Mouse (Mus musculus): ENCODE results near the gene 1700018G05Rik. TPM values are rescaled to one million over a fixed set of nuclear protein-coding genes. Genes with fewer than 3 reads are reported as not detected.
"Not testable (repeated sequence)": the region's sequence is repeated elsewhere in the genome, so short reads cannot be mapped to it uniquely, and the experiment has no call there.

1700018G05Rik gene
- total RNA-seq (2015; ENCODE audit: low replicate concordance): not detected in 2 replicates
- total RNA-seq (2017; ENCODE audit: low replicate concordance): not detected in 2 replicates

GRCm38 (mm10) chrX:102928072-102928471, at the start of gene 1700018G05Rik:
TSS of gene 1700018G05Rik (plus strand) at chrX:102928372.
- ATAC-seq (replicated peaks; ENCODE audit: low FRiP score, poor library complexity, severe bottlenecking): not testable (repeated sequence)

DNA sequence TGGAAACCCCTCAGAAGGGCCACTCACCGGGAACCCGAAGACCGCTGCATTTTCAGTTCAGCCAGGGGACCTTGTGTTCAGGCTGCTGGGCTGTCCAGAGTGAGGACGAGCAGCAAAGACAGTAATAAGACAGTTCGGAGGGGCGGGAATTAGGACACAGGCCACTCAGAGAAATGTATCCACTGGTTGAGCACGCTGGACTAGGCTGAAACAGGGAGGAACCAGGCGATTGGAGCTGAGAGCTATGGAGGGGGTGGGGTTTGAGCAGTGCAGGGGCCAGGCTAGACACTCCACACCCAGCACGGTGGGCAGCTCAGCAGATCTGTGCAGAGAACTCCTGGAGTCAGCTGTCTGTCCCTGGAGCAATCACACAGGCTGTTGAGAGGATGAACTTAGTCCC, 19.6 kb upstream of the 1700018G05Rik start, which contains the start of the genes Dmrtc1a and 1700011M02Rik:
Gene Dmrtc1a, minus strand, starts transcription at position 101 of the 400 bp plus-strand sequence.
Gene 1700011M02Rik, plus strand, starts transcription at position 319 of the 400 bp plus-strand sequence.
- not testable (repeated sequence) for ATAC-seq (replicated peaks; ENCODE audit: low FRiP score, poor library complexity, severe bottlenecking)

- not testable (repeated sequence) for ATAC-seq (replicated peaks; ENCODE audit: low FRiP score, poor library complexity, severe bottlenecking)
These were observed 13.3 kb upstream of the 1700018G05Rik start for GRCm38 (mm10) chrX:102914823-102915222.

GRCm38 (mm10) chrX:102926707-102927106, 1.5 kb upstream of the 1700018G05Rik start:
- not testable (repeated sequence) for ATAC-seq (replicated peaks; ENCODE audit: low FRiP score, poor library complexity, severe bottlenecking)

GRCm38 (mm10) chrX:102932992-102933570, 4.9 kb downstream of the 1700018G05Rik start:
- no peak for ATAC-seq (replicated peaks; ENCODE audit: low FRiP score, poor library complexity, severe bottlenecking)

DNA sequence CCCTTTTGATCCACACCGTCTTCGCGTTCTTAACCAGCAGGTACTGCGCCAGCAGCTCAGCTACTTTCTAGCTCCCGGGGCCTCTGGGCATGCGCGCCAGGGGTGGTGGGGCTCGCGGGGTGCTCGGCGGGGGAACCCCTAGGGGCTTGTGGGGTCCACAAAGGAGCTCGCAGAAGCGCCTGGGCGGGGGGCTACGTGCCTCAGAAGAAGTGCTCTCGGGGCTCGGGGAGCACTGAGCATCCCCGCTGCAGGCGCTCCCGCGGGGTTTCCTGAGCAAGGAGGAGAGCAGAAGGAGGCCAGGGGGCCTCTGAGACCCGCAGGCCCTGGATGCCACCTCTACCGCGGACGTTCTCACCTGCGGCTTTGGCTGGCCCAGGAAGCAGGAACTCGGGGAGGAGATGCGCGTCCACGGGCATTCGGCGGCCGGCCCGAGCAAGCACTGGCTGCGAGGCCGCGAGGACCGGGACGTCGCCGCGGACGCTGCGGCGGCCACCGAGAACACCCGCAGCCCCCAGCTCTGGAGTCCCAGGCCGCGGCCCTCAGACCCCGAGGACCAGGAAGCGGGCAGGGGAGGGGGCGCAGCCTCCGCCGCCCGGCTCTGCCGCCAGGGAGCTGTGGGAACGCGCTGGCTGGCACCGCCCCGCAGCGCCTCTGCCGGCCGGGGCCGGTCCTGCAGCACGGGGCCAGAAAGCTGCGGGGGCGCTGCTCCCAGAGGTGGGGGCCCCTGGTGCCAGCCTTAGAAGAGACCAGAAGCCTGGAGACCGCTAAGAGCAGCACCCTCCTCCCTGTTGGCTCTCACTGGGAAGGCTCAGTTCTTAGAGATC, 5.6 kb downstream of the 1700018G05Rik start:
- ATAC-seq (replicated peaks; ENCODE audit: low FRiP score, poor library complexity, severe bottlenecking): no peak

GRCm38 (mm10) chrX:102934395-102934764, 6.2 kb downstream of the 1700018G05Rik start:
- no peak for ATAC-seq (replicated peaks; ENCODE audit: low FRiP score, poor library complexity, severe bottlenecking)

DNA sequence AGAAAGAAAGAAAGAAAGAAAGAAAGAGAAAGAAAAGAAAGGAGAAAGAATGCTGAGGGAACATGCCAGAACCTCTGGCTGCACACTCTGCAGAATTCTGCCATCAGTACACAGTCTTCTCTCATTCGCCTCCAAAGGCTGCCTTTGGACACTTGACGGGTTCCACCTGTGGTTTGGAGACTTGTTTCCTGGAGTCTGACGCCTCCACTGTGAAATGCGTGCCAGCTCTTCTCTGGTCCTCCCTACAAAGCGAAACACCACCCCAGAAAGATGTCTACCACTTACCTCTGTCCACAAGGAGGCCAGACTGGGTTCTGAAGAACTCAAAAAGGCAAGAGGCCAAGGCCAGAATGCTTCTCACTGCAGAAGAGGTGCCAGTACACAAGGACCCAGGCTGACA, 8.6 kb downstream of the 1700018G05Rik start:
- no peak for ATAC-seq (replicated peaks; ENCODE audit: low FRiP score, poor library complexity, severe bottlenecking)

DNA sequence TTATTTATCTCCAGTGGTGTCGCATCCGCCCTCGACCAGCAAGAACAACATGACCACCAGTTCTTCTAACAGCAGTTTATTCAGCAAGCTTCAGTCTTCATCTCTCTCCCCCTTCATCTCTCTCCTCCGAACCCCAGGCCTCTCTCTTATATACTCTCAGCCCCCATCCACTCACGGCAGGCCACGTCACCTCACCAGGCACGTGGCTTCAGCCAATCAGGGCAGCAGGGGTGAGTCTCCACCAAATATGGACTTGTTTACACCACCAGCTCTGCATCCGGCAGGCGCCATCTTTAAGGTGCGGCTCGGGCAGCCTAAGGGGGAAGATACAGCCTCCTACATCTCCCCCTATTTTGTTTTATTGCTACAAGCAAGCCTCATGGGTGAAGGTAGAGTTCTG, 22.0 kb downstream of the 1700018G05Rik start:
- not testable (repeated sequence) for ATAC-seq (replicated peaks; ENCODE audit: low FRiP score, poor library complexity, severe bottlenecking)

DNA sequence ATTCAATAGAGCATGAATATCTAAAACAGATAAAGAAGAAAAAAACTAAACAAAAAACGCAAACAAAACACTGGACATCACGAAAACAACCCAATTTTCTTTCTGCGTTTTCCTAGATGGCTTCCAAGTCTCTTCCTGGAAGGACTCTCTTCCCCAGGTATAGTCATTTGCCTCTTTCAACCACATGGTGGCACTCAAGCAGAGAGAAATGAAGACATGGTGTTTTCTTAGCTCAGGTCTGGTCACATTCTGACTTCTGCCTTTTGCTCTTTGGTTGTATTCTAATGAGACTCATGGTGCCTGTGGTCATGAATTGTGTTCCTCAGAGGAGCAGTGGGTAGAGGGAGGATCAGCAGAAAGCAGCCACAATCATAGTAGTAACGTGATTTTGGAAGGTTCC, 30.7 kb downstream of the 1700018G05Rik start:
- ATAC-seq (replicated peaks; ENCODE audit: low FRiP score, poor library complexity, severe bottlenecking): no peak

GRCm38 (mm10) chrX:102960581-102960980, 32.4 kb downstream of the 1700018G05Rik start:
- no peak for ATAC-seq (replicated peaks; ENCODE audit: low FRiP score, poor library complexity, severe bottlenecking)

Other genes starting within 250 kb of the 1700018G05Rik start
- gene Gm3880, start 241.4 kb upstream of the 1700018G05Rik start, total RNA-seq (2015; ENCODE audit: low replicate concordance): not detected in 2 replicates
- not detected in 2 replicates for gene Gm3880, start 241.4 kb upstream of the 1700018G05Rik start, total RNA-seq (2017; ENCODE audit: low replicate concordance)
- not detected in 2 replicates for gene Gm9112, start 220.7 kb upstream of the 1700018G05Rik start, total RNA-seq (2015; ENCODE audit: low replicate concordance)
- not detected in 2 replicates for gene Gm9112, start 220.7 kb upstream of the 1700018G05Rik start, total RNA-seq (2017; ENCODE audit: low replicate concordance)
- not detected in 2 replicates for gene Dmrtc1b, start 220.5 kb upstream of the 1700018G05Rik start, total RNA-seq (2015; ENCODE audit: low replicate concordance)
- not detected in 2 replicates for gene Dmrtc1b, start 220.5 kb upstream of the 1700018G05Rik start, total RNA-seq (2017; ENCODE audit: low replicate concordance)
- not detected in 2 replicates for gene Dmrtc1c1, start 125.4 kb upstream of the 1700018G05Rik start, total RNA-seq (2015; ENCODE audit: low replicate concordance)
- not detected in 2 replicates for gene Dmrtc1c1, start 125.4 kb upstream of the 1700018G05Rik start, total RNA-seq (2017; ENCODE audit: low replicate concordance)
- gene Dmrtc1c2, start 73.8 kb upstream of the 1700018G05Rik start, total RNA-seq (2015; ENCODE audit: low replicate concordance): not detected in 2 replicates
- gene Dmrtc1c2, start 73.8 kb upstream of the 1700018G05Rik start, total RNA-seq (2017; ENCODE audit: low replicate concordance): not detected in 2 replicates
- gene 1700031F05Rik, start 60.4 kb upstream of the 1700018G05Rik start, total RNA-seq (2015; ENCODE audit: low replicate concordance): not detected in 2 replicates
- not detected in 2 replicates for gene 1700031F05Rik, start 60.4 kb upstream of the 1700018G05Rik start, total RNA-seq (2017; ENCODE audit: low replicate concordance)
- not detected in 2 replicates for gene Dmrtc1a, start 19.7 kb upstream of the 1700018G05Rik start, total RNA-seq (2015; ENCODE audit: low replicate concordance)
- not detected in 2 replicates for gene Dmrtc1a, start 19.7 kb upstream of the 1700018G05Rik start, total RNA-seq (2017; ENCODE audit: low replicate concordance)
- gene 1700011M02Rik, start 19.5 kb upstream of the 1700018G05Rik start, total RNA-seq (2015; ENCODE audit: low replicate concordance): not detected in 2 replicates
- gene 1700011M02Rik, start 19.5 kb upstream of the 1700018G05Rik start, total RNA-seq (2017; ENCODE audit: low replicate concordance): not detected in 2 replicates